Mouse (Mus musculus) cerebellum, postnatal 36 days (tissue): Measurements from ENCODE around the gene Atad2b.
"Not testable (repeated sequence)": the region's sequence is repeated elsewhere in the genome, so short reads cannot be mapped to it uniquely, and the experiment has no call there.

Experiments
- DNase-seq, 2 experiments: peaks; one replicate each; pipeline ENCODE4 v3.0.0; 2021 to 2022; ENCODE audit warnings: mixed read lengths in 2 of 2

Atad2b gene

DNA sequence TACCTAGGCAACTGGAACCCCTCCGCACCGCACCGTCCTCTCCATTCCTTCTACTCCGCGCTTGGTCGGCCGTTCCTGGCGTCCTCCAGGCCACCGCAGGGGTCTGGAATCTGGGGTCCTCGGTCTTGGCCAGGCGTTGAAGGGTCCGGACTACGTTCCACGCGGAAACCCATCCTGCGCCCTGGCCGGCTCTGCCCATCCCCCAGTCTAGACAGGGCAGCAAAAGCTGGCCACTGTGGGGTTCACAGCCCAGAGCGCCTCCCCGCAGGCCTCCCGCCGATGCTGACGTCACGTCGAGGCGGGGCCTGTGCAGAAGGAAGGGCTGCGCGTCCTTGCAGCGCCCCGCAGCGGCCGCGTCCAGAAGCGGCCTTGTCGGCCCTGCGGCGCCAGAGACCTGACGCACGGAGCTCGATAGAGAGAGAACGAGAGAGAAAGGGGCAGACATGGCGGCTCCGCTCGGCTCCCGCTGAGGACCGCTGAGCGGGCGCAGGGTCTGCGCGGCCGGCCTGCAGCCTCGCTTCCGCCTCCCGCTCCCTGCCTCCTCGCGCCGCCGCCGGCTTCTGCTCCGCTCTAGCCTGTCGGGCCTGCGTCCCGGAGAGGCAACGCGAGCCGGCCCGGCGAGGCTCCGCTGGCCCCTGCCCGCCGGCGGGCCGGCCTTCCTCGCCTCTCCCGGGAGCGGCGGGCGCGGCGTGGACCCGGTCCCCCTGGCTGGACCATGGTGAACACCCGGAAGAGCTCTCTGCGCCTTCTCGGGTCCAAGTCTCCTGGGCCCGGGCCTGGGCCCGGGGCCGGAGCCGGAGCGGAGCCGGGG is at the start of gene Atad2b:
TSS of gene Atad2b (plus strand) at position 360 of the 811 bp plus-strand sequence.
- peak; percentile 96 to 98 for DNase-seq

DNA sequence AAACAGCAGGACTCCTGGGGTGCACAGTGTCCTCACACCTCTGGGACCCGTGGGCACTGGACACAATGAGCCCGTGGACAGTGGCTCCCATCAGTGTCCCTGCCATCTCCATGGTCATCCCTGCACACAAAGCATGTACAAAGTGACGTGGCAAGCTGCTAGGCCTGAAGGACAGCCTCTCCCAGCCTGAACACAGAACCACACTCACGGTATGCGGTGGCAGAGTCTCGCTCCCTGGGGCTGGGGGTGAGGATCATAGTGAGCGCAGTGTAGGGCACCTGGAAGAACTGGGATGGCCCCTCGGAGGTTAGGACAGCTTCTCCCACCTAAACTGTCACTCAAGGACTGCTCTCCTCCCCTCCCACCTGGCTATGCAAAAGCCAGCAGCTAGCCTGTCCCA is 48.2 kb upstream of the Atad2b start:
- no peak for DNase-seq

DNA sequence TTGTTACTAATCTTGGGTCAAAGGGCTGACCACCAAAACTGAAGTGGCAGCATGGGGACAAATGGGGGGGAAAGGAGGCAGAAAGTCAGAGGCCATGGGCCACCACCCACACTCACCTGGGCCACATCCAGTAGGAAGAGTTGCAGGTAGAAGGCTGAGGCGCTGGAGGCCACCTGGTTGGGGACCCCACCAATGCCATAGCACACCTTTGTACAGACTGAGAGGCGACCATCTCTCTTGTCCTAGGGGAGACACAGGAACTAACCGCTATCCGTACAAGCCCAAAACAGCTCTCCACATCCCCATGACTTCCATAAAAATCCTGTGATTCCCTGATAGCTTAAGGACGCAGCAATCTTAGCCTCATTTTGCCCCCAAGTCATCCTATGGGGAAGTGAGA is 45.9 kb upstream of the Atad2b start:
- no peak for DNase-seq

DNA sequence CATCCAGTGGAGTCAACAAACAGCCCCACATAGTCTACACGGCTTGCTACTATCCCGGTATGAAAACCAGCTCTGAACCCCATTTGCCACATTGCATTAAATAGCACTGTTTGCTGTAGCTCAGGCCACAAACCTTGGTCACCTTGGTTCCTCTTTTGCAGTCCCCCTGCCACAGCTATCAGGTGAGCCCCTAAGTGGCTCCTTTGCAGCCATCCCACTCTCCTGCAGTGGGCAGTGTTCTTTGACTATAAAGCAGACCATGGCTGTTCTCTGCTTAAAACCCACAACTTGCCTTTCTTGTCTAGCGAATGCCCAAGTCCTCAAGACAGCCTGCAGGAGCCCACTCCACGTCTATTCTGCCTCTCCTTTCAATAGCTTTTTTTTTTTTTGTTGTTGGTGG is 44.9 kb upstream of the Atad2b start:
- no peak for DNase-seq

DNA sequence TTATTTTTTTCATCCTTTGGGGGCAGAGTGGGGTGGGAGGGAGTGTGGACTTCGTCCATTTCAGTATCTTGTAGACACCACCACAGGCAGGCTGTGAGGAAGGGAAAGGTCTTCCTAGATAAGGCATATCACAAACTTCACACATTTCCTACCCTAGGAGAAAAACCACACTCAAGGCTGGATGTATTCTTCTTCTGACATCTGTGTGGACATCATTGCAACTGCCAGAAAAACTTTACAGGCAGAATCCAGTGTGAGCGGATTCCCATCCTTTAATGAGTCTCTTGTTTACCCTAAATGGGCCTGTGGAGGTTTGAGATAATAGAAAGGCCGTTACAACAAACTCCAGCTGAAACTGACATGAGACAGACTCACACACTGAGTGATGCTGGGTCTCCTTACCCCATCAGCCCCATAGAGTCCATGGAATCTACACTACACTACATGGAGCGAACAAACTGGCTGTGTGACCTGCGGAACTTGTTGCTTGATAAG is 44.1 kb upstream of the Atad2b start:
- DNase-seq = no peak

DNA sequence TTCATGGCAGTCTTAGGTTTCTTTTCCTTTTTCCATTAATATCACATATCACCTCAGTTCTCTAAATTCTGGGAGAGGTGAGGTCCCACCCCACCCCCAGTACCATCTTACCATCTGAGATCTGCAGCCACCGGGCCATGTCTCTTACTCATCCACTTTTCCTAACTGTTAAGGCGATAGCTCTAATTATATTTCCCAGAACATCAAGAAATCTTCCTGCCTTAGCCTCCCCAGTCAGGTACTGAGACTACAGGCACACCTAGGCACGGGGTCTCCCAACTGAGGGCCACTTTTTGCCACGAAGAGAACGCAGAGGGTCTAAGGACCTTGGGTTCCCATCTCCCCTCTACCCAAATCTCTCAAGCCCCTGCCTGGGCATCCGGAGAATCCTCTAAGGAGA is 43.6 kb upstream of the Atad2b start:
- DNase-seq = no peak

DNA sequence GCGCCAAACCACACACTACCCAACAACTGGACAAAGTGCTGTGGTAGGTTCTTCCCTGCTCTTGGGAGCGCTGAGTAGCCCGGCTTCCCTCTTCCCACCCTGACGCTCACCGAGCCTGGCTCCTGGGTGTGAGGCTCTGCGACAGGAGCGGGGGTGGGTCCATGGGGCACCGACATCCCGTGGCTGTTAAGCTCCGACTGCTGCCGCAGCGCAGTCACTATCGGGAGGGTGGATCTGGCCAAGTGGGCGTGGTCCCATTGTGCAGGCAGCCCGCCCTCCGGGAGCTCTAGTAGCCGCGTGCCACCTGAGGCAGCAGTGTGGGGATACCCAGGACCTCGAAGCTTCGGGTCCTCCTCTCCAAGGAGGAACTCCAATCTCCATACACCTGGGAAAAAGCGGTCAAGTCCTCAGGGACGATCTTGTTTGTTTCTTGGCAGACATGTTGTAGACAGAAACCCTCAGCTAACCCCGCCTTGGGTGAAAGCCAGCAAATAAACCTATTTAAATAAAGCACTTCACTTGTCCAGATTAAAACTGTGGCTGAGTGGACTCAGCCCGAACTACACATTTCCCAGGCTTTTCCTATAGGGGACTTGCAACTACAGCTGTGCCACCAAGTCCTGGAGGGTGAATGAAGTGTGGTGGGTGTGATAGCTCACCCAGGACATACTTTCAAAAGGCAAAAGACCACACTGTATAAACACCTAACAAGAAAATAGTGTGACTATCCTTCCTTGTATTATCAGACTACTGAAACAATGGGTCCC is 42.8 kb upstream of the Atad2b start, which contains the start of gene Mfsd2b:
TSS of gene Mfsd2b (minus strand) at position 199 of the 767 bp plus-strand sequence.
- DNase-seq = peak; percentile 50 to 55

DNA sequence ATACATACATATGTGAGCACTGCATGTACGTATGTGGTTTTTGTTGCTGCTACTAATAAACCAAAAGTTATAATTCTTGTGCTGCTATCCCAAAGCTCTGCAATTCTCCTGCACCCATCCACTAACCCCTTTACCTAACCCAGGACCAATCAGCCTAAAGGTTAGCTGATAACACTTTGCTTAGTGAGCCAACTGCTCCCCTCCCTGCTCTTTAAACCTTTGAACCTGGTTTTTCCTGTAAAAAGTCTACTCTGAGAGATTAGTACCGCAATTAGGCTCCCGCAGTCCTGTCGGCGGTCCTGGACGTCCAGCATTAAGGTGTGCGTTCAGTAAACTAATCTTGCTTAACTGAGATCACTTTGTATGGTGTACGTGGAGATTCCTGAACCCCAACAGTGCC is 41.5 kb upstream of the Atad2b start:
- DNase-seq = no peak

DNA sequence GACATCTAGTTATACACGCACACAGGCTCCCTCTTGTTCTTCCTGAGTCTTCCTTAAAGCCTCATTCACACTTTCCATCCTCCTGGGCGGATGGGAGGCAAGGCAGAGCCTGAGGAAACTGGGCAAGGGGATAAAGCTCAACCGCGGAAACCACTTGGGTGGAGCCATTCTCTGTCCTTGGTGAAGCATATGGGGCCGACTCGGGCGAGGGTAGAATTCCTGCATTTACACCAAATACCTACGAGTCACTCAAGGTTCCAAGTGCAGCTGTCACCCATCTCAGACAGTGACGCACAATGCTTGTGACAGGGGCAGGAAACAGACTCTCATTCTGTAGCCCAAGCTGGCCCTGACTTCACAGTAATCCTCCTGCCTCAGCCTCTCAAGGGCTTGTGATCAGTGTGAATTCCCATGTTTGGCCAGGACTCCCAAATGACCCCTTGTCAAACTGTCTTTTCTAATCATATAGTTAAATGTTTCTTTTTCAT is 38.8 kb upstream of the Atad2b start:
- no peak for DNase-seq

DNA sequence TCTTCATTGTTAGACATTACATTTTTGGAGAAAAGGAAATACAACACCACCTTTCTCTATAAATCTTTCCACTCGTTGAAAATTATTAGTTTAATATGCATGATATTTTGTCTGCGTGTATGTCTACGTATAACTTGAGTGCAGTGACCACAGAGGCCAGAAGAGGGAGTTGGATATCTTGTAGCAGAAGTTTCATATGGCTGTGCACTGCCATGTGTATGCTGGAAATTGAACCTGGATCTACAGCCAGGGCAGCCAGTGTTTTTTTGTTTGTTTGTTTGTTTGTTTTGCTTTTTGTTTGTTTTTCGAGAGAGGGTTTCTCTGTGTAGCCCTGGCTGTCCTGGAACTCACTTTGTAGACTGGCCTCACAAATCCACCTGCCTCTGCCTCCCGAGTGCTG is 38.1 kb upstream of the Atad2b start:
- DNase-seq = no peak

DNA sequence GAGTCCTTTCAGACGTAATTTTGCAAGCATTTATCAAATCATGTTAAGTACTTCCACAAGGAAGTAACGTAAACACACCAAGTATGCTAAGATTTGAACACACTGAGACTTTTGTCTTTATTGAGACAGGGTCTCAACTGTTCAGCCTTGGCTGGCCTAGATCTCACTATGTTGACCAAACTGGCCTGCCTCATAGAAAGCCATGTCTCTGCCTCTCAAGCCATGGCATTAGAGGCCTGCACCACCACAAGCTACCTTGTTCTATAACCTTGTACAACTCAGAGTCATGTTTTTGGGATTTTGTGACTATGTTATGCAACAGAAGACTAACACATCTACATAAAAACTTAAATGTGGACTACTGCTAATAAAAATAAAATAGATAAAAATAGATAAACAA is 35.1 kb upstream of the Atad2b start:
- no peak for DNase-seq

DNA sequence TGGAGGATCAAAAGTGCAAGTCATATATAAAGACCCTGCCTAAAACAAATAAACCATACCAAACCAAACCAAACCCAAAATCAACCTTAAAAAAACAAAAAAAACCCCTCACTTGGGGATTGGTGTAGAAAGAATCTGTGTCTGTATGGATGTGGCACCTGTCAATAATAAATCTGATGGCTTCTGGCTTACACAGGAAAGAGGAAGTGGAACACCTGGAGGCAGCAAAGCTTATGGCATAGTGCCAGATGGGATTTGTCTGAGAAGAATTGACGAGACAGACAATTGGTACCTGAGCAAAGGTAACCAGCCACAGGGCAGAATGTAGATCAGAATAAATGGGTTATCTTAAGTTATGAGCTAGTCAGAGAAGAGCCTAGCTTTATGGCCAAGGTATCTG is 32.1 kb upstream of the Atad2b start:
- no peak for DNase-seq

DNA sequence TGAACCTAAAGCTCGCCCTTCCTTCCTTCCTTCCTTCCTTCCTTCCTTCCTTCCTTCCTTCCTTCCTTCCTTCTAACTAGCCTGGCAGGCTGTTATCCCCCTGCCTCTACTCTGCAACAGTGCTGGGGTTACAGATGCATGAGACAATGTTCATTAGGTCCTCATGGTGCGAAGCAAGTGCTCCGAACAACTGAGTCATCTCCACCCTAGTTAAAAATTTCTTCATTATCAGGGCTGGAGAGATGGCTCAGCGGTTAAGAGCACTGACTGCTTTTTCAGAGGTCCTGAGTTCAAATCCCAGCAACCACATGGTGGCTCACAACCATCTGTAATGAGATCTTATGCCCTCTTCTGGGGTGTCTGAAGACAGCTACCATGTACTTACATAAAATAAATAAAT is 30.6 kb upstream of the Atad2b start:
- not testable (repeated sequence) for DNase-seq

DNA sequence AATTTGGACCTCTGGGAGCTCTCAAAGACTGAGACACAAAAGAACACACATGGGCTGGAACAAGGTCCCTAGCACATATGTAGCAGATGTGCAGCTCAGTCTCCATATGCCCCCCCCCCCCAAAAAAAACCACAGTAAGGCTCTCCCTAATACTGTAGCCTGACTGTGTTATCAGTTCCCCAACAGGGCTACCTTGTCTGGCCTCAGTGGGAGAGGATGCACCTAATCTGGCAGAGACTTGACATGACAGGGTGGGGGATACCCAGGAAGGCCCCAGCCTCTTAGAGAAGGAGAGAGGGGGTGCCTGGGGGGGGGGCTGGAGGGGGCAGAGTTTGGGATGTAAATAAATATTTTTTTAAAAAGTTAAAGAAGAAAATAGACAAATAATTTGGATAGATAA is 28.4 kb upstream of the Atad2b start:
- DNase-seq = no peak

DNA sequence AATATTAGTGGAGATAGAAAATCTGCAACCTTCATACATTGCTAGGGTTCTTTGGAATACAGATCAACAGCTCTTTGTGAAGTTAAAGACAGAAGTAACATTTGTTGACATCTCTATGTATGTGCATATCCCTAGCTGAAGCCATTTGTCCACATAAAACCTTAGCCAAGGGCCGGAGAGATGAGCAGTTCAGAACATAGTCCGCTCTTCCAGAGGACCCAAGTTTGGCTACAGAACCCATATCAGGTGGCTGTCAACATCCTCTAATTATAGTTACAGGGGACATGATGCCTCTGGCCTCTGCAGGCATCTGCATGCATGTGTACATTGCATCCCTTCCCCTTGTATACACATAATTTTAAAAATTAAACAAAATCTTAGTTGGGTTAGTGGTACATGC is 27.9 kb upstream of the Atad2b start:
- DNase-seq = no peak

DNA sequence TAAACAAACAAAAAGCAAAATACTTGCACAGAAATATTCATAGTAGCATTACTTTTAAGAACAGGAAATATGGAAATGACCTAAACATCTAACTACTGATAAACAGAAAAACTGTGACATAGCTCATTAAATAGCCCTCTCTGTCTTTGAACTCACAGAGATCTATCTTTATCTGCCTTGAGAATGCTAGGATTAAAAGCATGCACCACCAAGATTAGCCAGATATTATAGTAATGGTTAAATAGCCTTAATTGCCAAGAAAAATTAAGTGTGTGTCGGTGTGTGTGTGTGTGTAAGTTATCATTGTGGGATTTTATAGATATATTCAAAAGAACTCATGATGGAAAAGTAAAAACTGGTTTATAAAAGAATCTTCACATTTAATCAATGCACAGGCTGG is 27.3 kb upstream of the Atad2b start:
- no peak for DNase-seq

DNA sequence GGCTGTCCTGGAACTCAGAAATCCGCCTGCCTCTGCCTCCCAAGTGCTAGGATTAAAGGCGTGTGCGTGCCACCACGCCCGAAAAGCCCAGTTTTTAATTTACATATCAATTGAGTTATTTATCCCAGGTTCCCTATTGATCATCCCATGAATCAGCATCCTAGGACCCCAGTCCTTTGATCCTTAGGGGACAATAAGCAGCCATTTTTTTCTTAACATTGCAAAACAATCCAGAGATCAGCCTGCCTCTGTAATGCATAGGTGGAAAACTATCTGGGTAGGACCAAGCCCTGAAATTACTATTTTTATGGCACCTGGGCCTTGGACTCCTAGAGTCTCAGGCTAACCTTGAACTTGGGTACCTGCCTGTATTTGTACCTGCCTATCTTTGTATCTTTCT is 19.1 kb upstream of the Atad2b start:
- DNase-seq = no peak

DNA sequence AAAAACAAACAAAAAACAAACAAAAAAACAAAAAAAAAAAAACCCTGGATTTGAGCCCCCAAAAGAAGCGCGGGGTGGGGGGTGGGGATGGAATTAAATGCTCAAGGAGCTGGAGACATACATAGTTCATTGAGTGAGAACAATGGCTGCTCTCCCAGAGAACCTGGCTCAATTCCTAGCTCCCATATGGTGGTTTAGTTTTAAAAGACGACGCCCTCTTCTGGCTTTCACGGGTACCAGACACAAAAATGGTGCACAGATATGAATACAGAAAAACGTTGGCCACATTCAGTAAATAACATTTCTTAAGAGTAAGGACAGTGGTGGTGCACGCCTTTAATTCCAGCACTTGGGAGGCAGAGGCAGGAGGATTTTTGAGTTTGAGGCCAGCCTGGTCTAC is 11.2 kb upstream of the Atad2b start:
- DNase-seq = peak; percentile 10 to 13

DNA sequence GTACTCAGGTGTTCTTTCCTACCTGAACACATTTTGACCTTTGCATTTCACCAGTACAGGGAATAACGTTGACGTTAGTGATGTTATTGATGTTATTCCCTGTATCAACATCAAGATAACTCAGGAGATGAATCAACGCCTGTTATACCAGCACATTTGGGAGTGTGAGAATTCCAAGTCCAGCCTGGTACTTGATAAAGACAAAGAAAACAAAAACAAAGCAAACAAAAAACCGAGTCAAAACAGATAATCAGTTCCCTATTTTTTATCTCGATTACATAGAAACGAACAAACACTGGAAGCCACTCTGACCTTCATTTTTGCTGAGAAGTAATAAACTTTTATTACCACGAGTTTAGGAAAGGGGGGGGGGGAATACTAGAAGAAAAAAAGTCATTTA is 10.7 kb upstream of the Atad2b start:
- DNase-seq = no peak

DNA sequence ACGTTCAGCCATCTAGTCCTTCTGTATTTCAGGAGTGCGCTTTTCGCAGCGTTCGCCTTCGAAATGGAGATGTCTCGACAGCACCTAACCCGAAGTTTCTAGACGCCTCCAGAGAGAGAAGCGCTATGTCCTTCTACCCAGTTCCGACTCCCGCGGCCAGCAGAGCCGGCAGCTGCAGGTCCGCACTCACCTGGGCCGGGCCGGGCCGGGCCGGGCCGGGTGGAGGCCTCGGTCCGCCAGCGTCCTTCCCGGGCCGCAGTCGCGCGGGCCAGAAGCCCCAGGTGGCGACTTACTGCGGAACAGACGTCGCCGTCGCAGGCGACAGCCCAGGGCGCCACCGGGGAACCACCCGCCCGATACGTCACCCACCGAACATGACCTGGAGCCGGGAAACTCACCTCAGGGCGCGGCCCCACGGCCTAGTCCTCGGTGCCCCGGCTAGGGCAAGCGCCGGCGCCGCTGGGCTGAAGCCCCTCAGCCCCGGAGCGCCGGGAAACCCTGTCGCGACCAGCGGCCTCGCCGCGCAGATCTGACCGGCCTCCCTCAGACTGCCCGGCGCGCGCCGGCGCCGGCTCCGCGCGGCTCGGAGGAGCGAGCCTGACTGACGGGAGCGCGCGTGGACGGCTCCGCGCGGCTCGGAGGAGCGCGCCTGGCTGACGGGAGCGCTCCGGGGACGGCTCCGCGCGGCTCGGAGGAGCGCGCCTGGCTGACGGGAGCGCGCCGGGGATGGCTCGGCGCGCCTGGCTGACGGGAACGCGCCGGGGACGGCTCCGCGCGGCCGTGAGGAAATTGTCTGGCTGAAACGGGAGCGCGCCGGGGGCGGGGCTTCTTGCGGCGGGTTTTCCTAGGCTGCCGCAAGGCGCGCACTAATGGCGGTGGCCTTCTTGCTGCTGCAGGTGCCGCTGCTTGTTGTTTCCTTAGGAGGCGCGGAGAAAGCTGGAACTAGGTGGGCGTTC is 9.9 kb upstream of the Atad2b start, which contains the start of gene Ubxn2a:
TSS of gene Ubxn2a (minus strand) at position 755 of the 956 bp plus-strand sequence.
- peak; percentile 96 to 97 for DNase-seq

DNA sequence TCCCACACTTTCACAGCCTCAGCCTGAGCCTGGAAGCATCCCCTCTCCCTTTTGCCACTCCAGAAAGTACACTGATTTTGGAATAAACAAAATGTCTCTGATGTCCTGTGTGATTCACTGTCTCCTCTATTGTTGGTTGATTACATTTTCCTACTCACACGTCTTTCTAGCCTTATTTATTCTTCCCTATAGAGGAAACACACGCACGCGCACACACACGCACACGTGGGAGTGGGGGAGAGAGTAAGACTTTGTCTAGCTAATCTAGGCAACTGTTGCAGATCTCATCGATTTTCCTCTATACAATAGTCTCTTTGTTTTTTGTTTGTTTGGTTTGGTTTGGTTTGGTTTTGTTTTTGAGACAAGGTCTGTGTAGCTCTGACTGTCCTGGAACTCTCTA is 8.8 kb upstream of the Atad2b start:
- DNase-seq = no peak

DNA sequence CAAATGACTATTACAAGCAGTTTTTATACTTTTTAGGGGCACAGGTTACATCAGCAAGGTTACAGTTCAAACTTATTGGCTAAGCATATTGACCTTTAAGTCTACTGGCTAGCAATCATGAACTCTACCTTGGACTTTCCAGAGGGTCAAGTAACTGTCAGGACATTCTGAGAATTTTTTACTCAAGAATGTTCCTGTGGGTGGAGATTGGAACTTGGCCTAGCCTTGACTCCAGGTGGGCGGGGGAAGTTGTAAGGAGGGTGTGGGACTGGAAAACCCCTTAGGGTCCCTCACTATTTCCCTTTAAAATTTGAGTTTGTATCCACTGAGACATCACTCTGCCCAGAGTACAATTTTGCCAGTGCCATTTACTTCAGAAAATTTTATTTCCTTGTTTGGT is 6.7 kb upstream of the Atad2b start:
- not testable (repeated sequence) for DNase-seq

DNA sequence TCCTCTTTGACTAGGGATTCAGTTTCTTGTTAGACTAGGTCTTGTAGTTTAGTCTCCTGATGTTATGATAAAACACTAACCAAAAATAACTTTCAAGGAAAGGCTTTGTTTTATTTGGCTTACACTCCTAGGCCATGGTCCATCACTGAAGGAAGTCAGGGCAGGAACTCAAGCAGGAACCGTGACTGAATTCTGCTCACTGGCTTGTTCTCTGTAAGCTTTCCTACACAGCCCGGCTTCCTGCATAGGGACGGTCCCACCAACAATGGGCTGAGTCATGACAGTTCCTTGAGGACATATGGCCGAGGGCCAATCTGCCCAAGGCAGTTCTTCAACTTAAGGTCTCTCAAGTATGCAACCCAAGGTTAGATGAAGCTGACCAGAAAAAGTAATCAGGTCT is 5.4 kb upstream of the Atad2b start:
- no peak for DNase-seq
